Mouse (Mus musculus): ENCODE data around the gene Opa3. TPM values are rescaled to one million over a fixed set of nuclear protein-coding genes. Genes with fewer than 3 reads are reported as not detected.

Opa3 gene
- total RNA-seq, 2 experiments from 2014 or later, result 41.9 to 52.4 TPM

DNA sequence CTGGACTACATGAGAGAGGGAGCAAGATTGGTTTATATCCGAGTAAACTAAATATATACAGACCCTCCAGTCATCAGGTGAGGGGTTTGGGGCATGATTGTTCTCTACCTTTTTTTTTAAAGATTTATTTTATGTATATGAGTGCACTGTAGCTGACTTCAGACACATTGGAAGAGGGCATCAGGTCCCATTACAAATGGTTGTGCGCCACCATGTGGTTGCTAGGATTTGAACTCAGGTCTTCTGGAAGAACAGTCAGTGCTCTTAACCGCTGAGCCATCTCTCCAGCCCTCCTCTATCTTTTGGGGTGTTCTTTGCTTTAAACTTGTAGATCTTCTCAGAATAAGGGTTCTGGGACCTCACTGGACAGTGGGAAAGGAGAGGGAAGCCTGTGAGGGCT, 8.1 kb upstream of the Opa3 start:
- H3K27ac ChIP-seq, result no peak overlapping the region
- H3K4me3 ChIP-seq, result no peak overlapping the region
- intact Hi-C loops (cut with DNase I), result no loop called here
- DNase-seq, result no peak
- no peak for TF ChIP-seq CTCF (IDR thresholded peaks at IDR 0.05)

DNA sequence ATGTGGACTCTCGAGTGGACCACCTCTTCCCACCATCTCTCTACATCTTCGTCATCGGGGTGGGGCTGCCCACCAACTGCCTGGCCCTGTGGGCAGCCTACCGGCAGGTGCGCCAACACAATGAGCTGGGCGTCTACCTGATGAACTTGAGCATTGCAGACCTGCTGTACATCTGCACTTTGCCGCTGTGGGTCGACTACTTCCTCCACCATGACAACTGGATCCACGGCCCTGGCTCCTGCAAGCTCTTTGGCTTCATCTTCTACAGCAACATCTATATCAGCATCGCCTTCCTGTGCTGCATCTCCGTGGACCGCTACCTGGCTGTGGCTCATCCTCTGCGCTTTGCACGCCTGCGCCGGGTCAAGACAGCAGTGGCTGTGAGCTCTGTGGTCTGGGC, 5.9 kb upstream of the Opa3 start:
- intact Hi-C loops (cut with DNase I), result no loop called here
- no peak for DNase-seq
- no peak overlapping the region for H3K4me3 ChIP-seq
- TF ChIP-seq CTCF (IDR thresholded peaks at IDR 0.05), result no peak
- H3K27ac ChIP-seq, result no peak overlapping the region

DNA sequence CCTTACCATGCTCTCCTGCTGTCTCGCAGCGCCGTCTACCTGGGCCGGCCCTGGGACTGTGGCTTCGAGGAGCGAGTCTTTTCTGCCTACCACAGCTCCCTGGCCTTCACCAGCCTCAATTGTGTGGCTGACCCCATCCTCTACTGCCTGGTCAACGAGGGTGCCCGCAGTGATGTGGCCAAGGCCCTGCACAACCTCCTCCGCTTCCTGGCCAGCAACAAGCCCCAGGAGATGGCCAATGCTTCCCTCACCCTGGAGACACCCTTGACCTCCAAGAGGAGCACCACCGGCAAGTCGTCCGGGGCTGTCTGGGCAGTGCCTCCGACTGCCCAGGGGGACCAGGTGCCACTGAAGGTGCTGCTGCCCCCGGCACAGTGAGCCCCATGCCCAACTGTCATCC, 5.3 kb upstream of the Opa3 start:
- no peak overlapping the region for H3K27ac ChIP-seq
- intact Hi-C loops (cut with DNase I), result no loop called here
- TF ChIP-seq CTCF (IDR thresholded peaks at IDR 0.05), result no peak
- no peak overlapping the region for H3K4me3 ChIP-seq
- no peak for DNase-seq

DNA sequence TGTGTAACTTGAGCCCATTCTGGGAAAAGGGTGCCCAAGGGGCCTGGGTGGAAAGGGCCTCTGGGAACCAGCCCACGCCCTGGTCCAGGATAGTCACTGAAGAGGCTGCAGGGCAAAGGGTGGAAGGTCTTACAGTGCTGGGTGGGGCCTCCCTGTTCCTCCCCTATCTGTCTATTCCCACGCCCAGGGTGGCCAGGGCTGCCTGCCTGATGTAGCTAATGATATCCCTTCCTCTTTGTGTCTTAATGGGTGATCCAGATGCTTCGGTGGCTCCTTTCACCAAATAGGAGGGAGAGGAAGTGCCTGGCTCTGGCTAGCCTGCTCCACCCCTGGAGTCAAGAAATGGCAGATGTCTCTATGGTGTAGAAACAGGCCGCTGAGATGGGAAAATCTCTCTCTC, 3.2 kb upstream of the Opa3 start:
- no peak for DNase-seq
- no peak for TF ChIP-seq CTCF (IDR thresholded peaks at IDR 0.05)
- no peak overlapping the region for H3K4me3 ChIP-seq
- H3K27ac ChIP-seq, result peak overlapping the region; percentile 62
- intact Hi-C loops (cut with DNase I), result no loop called here

DNA sequence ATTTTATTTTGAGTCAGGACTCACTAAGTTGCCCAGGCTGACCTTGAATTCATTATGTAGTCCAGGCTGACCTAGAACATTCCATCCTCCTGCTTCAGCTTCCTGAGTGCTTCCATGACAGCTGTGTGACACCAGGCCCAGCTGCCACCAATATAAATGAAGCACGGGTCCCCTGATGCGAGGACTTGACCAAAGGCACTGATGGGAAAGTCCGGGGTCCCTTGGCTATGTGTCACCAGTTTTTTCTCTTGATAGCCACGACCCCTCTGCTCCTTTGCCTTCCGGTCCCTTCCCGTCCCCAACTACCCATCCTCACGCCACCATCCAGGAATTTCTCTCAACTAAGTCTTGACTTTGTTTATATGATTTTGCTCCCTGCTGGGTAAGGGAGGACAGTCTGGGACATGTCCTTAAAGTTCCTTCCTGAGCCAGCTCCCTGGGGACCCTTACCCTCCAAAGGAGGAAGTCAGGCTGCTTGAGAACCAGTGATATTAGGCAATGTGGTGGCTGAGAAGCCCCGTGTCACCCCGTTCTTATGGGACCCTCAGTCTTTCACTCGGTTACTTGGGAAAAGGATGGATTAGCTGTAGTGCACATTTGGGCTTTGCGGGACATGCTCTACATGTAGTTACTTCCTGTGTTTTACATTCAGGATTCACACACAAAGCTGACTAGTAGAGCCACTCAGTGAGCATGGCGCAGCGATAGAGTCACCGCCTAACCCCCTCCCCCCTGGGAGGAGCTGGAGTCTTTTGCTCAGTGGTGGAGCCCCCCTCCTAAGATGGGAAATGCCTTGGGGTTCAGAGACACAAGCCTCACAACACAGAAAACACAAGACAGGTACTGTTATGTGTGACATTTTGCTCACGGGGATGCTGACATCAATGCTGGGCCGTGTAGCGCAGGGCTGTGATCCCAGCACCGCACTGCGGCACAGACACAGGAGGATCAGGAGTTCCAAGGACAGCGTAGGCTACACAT, 1.0 kb upstream of the Opa3 start:
- intact Hi-C loops (cut with DNase I), result no loop called here
- Histone ChIP-seq H3K27ac (peak overlapping the region; percentile 94), H3K4me3 (peak overlapping the region; percentile 73)
- peak; percentile 53 for DNase-seq
- no peak for TF ChIP-seq CTCF (IDR thresholded peaks at IDR 0.05)

DNA sequence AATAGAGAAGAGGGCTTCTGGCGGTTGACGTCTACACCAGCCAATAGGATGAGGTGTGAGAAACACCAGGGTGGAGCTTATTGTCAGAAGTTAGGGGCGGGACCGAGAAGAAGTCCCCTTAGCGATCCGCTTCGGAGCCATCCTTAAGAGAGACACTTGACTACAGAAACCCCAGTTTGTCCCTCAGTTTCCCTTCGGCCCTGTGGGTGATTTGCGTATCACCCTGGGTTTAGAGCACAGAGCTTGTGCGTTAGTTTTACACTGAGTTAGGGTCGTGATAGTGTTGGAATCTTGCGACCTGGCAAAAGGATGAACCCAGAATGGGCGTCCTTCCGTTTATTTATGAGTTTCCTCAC, 637 bp downstream of the Opa3 start:
- peak overlapping the region; percentile 73 for H3K4me3 ChIP-seq
- intact Hi-C loops (cut with DNase I), result no loop called here
- DNase-seq, result no peak
- no peak for TF ChIP-seq CTCF (IDR thresholded peaks at IDR 0.05)
- peak overlapping the region; percentile 94 for H3K27ac ChIP-seq

DNA sequence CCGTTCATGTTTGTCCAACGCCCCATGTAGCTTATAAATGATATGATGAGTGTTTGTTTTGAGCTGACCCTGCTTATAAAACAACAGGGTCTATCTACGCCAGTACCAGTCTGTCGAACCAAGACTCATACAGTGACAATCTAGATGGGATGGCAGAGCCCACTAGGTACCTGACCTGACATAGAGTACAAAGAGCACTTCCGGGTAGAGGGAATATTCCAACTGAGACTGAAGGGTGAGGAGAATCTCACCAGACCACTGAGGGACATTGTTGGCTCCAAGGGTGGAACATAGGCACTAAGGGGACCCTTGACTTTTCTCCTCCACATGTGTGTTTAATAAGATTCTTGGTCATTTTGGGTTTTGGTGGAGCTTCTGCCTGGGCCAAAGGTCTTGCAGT, 1.3 kb downstream of the Opa3 start:
- TF ChIP-seq CTCF (IDR thresholded peaks at IDR 0.05), result no peak
- peak overlapping the region; percentile 73 for H3K4me3 ChIP-seq
- no peak for DNase-seq
- intact Hi-C loops (cut with DNase I), result no loop called here
- H3K27ac ChIP-seq, result peak overlapping the region; percentile 94

DNA sequence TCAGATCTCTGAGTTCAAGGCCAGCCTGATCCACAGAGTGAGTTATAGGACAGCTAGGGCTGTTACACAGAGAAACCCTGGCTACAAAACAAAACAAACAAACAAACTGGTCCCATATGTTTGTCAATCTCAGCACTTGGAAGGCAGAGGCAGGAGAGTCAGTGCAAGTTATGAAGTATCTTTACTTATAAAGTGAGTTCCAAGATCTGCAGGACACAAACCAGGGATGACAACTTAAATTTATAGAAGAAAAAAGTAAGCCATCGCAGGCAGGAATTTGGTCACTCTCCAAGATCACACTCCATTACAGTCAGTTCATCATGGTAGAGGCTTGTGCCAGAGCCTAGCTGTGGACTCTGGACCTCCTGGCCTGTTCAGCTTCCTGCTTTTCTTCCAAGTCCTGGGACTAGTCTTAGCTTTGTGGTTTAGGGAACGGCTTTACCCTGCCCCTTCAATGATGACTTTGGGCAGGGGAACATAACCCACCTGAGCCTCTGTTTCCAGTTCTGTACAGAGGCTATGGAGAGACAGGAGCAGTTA, 2.0 kb downstream of the Opa3 start:
- no peak for DNase-seq
- Histone ChIP-seq H3K27ac (peak overlapping the region; percentile 94), H3K4me3 (peak overlapping the region; percentile 73)
- intact Hi-C loops (cut with DNase I), result loop anchor here (5.0 kb wide), 1 partner anchor 132 kb away; no protein-coding TSS in a partner anchor
- TF ChIP-seq CTCF (IDR thresholded peaks at IDR 0.05), result no peak

DNA sequence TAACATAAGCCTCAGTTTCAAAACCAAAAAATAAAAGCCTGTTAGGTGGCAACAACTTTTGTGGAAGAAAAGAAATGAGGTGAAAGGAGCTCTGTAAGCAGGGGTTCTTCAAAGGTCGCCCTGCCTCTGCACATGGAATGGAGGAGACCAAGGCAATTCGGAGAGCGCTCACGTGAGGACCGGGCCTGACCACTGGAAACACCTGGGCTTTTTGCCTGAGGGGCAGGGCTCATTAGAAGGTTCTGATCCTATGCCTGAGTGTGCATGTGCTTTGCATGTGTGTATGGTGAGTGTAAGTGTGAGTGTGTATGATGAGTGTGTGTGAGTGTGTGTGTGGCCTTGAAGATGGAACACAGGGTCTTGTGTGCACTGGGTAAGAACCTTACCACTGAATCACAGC, 2.8 kb downstream of the Opa3 start:
- intact Hi-C loops (cut with DNase I), result loop anchor here (5.0 kb wide), 1 partner anchor 131 kb away; no protein-coding TSS in a partner anchor

DNA sequence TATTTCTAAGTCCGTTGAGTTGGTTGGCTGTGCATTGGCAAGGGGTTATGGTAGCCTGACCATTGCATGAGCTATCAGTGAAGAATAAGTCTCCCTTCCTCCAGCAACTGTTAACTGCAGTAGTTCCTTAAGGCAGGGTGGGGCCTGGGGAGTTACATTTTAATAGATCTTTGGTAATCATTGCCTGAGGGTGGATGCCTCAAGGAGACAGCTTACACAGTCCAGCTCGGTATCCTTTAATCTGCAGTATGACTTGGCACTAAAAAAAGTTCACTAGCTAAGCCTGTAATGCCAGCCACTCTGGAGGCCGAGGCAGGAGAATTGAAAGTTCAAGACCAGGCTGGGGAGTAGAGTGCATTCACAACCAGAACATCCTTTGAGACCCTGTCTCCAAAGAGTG, 3.7 kb downstream of the Opa3 start:
- H3K27ac ChIP-seq, result peak overlapping the region; percentile 94
- intact Hi-C loops (cut with DNase I), result loop anchor here (5.0 kb wide), 1 partner anchor 130 kb away; no protein-coding TSS in a partner anchor
- TF ChIP-seq CTCF (IDR thresholded peaks at IDR 0.05), result no peak
- no peak for DNase-seq
- H3K4me3 ChIP-seq, result no peak overlapping the region

More for the DNA sequence above, 2.8 kb downstream of the Opa3 start:
- H3K4me3 ChIP-seq, result no peak overlapping the region
- H3K27ac ChIP-seq, result peak overlapping the region; percentile 94
- no peak for TF ChIP-seq CTCF (IDR thresholded peaks at IDR 0.05)
- DNase-seq, result no peak

DNA sequence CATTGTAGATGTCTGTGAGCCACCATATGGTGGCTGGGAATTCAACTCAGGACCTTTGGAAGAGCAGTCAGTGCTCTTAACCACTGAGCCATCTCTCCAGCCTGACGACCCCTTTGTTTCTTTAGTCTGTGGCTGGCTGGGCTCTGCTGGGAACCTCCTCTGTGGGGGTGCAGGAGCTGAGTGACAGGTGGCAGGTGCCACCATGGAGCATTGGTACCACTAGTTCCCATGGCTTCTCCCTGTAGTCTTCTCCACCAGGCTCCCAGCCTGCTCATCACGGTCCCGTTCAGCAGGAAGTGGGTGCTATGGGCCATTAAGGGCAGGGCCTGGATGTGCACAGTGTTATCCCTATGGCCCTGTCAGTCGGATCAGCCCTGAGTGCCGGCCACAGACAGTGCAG, 6.5 kb downstream of the Opa3 start:
- peak overlapping the region; percentile 92 for H3K27ac ChIP-seq
- TF ChIP-seq CTCF (IDR thresholded peaks at IDR 0.05), result no peak
- intact Hi-C loops (cut with DNase I), result loop anchor here (5.0 kb wide), 1 partner anchor 128 kb away; no protein-coding TSS in a partner anchor
- H3K4me3 ChIP-seq, result no peak overlapping the region
- DNase-seq, result no peak

DNA sequence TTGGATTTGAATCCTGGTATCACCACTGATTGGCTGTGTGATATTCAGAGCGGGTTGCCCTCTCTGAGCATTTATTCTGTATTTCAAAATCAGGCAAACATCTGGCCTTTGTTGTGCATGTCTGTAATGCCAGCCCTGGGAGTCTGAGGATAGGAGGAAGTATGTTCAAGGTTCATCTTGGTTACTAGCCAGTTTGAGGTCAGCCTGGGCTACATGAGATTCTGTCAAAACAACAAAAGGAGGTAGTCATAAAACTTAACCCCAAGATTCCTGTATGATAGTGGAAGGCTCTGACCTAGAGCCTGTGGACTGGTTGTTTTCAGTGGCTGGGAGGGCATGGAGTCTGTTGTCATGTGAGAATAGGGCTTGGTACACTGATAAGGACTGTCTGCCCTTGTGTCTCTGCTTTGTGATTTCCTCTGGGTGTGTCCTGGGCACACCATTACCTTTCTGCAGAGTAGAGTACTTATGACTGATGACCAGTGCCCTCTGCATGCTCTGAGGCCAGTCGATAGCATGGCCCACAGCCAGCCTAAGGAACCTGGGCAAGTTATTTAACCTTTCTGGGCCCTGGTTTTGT, 7.0 kb downstream of the Opa3 start:
- Histone ChIP-seq H3K27ac (peak overlapping the region; percentile 92), H3K4me3 (no peak overlapping the region)
- no peak for DNase-seq
- TF ChIP-seq CTCF (IDR thresholded peaks at IDR 0.05), result no peak
- intact Hi-C loops (cut with DNase I), result no loop called here

DNA sequence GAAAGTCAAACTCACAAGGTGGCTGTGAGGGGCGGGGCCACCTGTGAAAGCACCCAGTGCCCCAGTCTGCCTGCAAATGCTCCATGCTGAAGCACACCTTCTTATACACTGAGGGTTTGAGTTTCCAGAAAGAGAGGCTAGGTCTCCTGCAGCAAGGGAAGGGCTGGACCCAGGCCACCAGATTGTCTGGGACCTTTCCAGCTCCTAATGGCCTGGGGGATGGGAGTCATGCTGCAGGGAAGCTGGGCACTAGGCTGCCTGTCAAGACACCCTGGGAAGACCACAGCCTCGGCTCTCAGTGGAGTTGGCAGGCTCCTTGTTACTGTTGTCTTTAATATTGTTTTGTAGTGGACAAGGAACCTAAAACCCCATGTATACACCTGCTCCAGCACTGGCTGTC, 8.3 kb downstream of the Opa3 start:
- peak; percentile 67 for DNase-seq
- peak overlapping the region; percentile 92 for H3K27ac ChIP-seq
- H3K4me3 ChIP-seq, result no peak overlapping the region
- intact Hi-C loops (cut with DNase I), result no loop called here
- no peak for TF ChIP-seq CTCF (IDR thresholded peaks at IDR 0.05)
